Mouse (Mus musculus) lung, embryonic 16.5 days (tissue): Measurements from ENCODE around the gene Myh11. TPM values are rescaled to one million over a fixed set of nuclear protein-coding genes. Genes with fewer than 3 reads are reported as not detected.
"Not testable (repeated sequence)": the region's sequence is repeated elsewhere in the genome, so short reads cannot be mapped to it uniquely, and the experiment has no call there.

Source experiments
- ATAC-seq: fragments of 200-750 bp; cut with Nextera tagmentation; 2 replicates; pipeline ENCODE4 v1.8.0; 2017; ENCODE audit warnings: low read depth, mild to moderate bottlenecking, moderate library complexity
- H3K27ac ChIP-seq: fragments of 300-500 bp; sonication (generic); 2 replicates; pipeline ENCODE4 v1.5.1; 2014; ENCODE audit warnings: mild to moderate bottlenecking, control low read depth, low read length
- H3K27me3 ChIP-seq: fragments of 300-500 bp; sonication (generic); 2 replicates; pipeline ENCODE4 v1.6.1; 2014; ENCODE audit warnings: low read depth, low read length, mixed read lengths; ENCODE audit not compliant: control insufficient read depth, insufficient read depth
- H3K36me3 ChIP-seq: fragments of 300-500 bp; sonication (generic); 2 replicates; pipeline ENCODE4 v1.6.1; 2014; ENCODE audit warnings: low read length; ENCODE audit not compliant: control insufficient read depth, insufficient read depth
- H3K4me1 ChIP-seq: fragments of 300-500 bp; sonication (generic); replicated peaks from 2 replicates; pipeline ENCODE4 v1.6.1; 2014; ENCODE audit warnings: low read length, mixed read lengths; ENCODE audit not compliant: control insufficient read depth, insufficient read depth
- H3K4me2 ChIP-seq: fragments of 300-500 bp; sonication (generic); 2 replicates; pipeline ENCODE4 v1.6.1; 2014; ENCODE audit warnings: low read depth, low read length, control low read depth
- H3K4me3 ChIP-seq: fragments of 300-500 bp; sonication (generic); 2 replicates; pipeline ENCODE4 v1.5.1; 2014; ENCODE audit warnings: mild to moderate bottlenecking, low read length, control low read depth
- H3K9ac ChIP-seq: fragments of 300-500 bp; sonication (generic); 2 replicates; pipeline ENCODE4 v1.6.1; 2014; ENCODE audit warnings: low read length, control low read depth
- H3K9me3 ChIP-seq: fragments of 300-500 bp; sonication (generic); 2 replicates; pipeline ENCODE4 v1.6.1; 2016; ENCODE audit warnings: low read length; ENCODE audit not compliant: control insufficient read depth
- WGBS: fragments of 180-500 bp; shearing (Covaris S2); extraction: QIAGEN DNeasy Blood & Tissue Kit; methylation state at CpG from one replicate; pipeline ENCODE4 v1.1.7; 2014; 5-methylcytosine and 5-hydroxymethylcytosine counted together
- microRNA counts: library from miRNA; unstranded; fragments of <30 nt; microRNA quantifications from one replicate; lab custom pipeline; 2016
- microRNA-seq: library from miRNA; unstranded; fragments of <30 nt; microRNA quantifications from one replicate; pipeline ENCODE4, GENCODE M21; 2016
- polyA plus RNA-seq: library from polyadenylated mRNA; unstranded; fragments of >200 nt; fragmentation: Nextera tagmentation; extraction: Ambion mirVana; gene quantifications from 2 replicates; pipeline ENCODE4 v1.2.1, GENCODE M21; 2015

Myh11 gene
- polyA plus RNA-seq, 1 experiment from 2014 or later: 49.7 TPM

- Histone ChIP-seq H3K27ac (peak overlapping the region; percentile 92), H3K4me3 (peak overlapping the region; percentile 54), H3K9me3 (no peaks in the 10 kb centered on the region), H3K4me1 (peaks cover 19% of the 10 kb centered on the region), H3K4me2 (peak overlapping the region; percentile 56), H3K36me3 (no peaks in the 10 kb centered on the region), H3K27me3 (no peaks in the 10 kb centered on the region), H3K9ac (peak overlapping the region; percentile 67)
- peak; percentile 11 for ATAC-seq
- WGBS: 0% methylated on average over 10 of the region's 10 CpGs
Measured at GRCm38 (mm10) chr16:14159746-14160131, 131.4 kb downstream of the Myh11 start.

GRCm38 (mm10) chr16:14158936-14159745 lies 132.0 kb downstream of the Myh11 start:
- peak; percentile 95 for ATAC-seq
- Histone ChIP-seq H3K9ac (peak overlapping the region; percentile 83), H3K4me2 (peak overlapping the region; percentile 90), H3K4me1 (peaks cover 13% of the 10 kb centered on the region), H3K27me3 (no peaks in the 10 kb centered on the region), H3K27ac (peak overlapping the region; percentile 92), H3K4me3 (peak overlapping the region; percentile 89), H3K9me3 (no peaks in the 10 kb centered on the region), H3K36me3 (no peaks in the 10 kb centered on the region)
- under 1% methylated on average over 54 of the region's 58 CpGs for WGBS

- H3K36me3 ChIP-seq: peaks cover 2% of the 10 kb centered on the region; the same call in 1 of the 2 replicates
- peak overlapping the region; percentile 83 for H3K9ac ChIP-seq
- H3K27ac ChIP-seq: peak overlapping the region; percentile 76
- peak overlapping the region; percentile 89 for H3K4me3 ChIP-seq
- ATAC-seq: no peak
- no peaks in the 10 kb centered on the region for H3K9me3 ChIP-seq
- peaks cover 12% of the 10 kb centered on the region for H3K4me1 ChIP-seq
- WGBS: 5% methylated on average over 7 of the region's 7 CpGs
- H3K27me3 ChIP-seq: no peaks in the 10 kb centered on the region
- H3K4me2 ChIP-seq: peak overlapping the region; percentile 90
Measured at GRCm38 (mm10) chr16:14158536-14158935, 132.6 kb downstream of the Myh11 start.

GRCm38 (mm10) chr16:14156312-14156711 lies 134.9 kb downstream of the Myh11 start:
- Histone ChIP-seq H3K9ac (no peak overlapping the region), H3K27ac (no peak overlapping the region), H3K9me3 (no peaks in the 10 kb centered on the region), H3K27me3 (no peaks in the 10 kb centered on the region), H3K4me1 (peaks cover 12% of the 10 kb centered on the region), H3K4me3 (no peak overlapping the region), H3K36me3 (peaks cover 9% of the 10 kb centered on the region; the same call in 1 of the 2 replicates), H3K4me2 (no peak overlapping the region)
- no peak for ATAC-seq
- 93% methylated on average over 4 of the region's 6 CpGs for WGBS

- ATAC-seq, H3K4me2 ChIP-seq, H3K27me3 ChIP-seq, H3K27ac ChIP-seq, H3K9me3 ChIP-seq, H3K9ac ChIP-seq, H3K4me3 ChIP-seq: not testable (repeated sequence)
- H3K4me1 ChIP-seq: peaks cover 12% of the 10 kb centered on the region
- 79% methylated on average over 1 of the region's 2 CpGs for WGBS
- H3K36me3 ChIP-seq: peaks cover 11% of the 10 kb centered on the region; the same call in 1 of the 2 replicates
Measured at GRCm38 (mm10) chr16:14155638-14156037, 135.5 kb downstream of the Myh11 start.

- Histone ChIP-seq H3K4me3 (no peak overlapping the region), H3K9ac (no peak overlapping the region), H3K27ac (no peak overlapping the region), H3K4me2 (no peak overlapping the region), H3K36me3 (peaks cover 25% of the 10 kb centered on the region), H3K4me1 (no peaks in the 10 kb centered on the region), H3K9me3 (no peaks in the 10 kb centered on the region), H3K27me3 (no peaks in the 10 kb centered on the region)
- ATAC-seq: no peak
- 91% methylated on average over 4 of the region's 4 CpGs for WGBS
Measured at GRCm38 (mm10) chr16:14151718-14152117, 139.5 kb downstream of the Myh11 start.

GRCm38 (mm10) chr16:14147712-14148111 lies 143.5 kb downstream of the Myh11 start:
- H3K4me2 ChIP-seq: no peak overlapping the region
- H3K27me3 ChIP-seq: no peaks in the 10 kb centered on the region
- no peak for ATAC-seq
- no peak overlapping the region for H3K9ac ChIP-seq
- H3K36me3 ChIP-seq: peaks cover 40% of the 10 kb centered on the region
- H3K9me3 ChIP-seq: no peaks in the 10 kb centered on the region
- no peaks in the 10 kb centered on the region for H3K4me1 ChIP-seq
- H3K27ac ChIP-seq: no peak overlapping the region
- no peak overlapping the region for H3K4me3 ChIP-seq

MicroRNAs encoded within 50 kb of the gene (microRNA counts, 519-probe panel; counts per million panel counts)
- microRNA mmu-miR-484 (lab: Ali Mortazavi, UCI): 3,189 counts per million, percentile 63 among the panel's probes with 10 or more counts

Small RNA genes lying within 50 kb of the gene (microRNA-seq; reads per million reads assigned to microRNA genes)
- 2,306 reads per million, percentile 83 among the genes with 10 or more reads in this experiment for gene Mir484

Other genes starting within 250 kb of the Myh11 start
- 126 and 133 TPM in 2 replicates for gene Nde1, start 128.1 kb downstream of the Myh11 start, polyA plus RNA-seq
- gene Marf1, start 128.0 kb downstream of the Myh11 start, polyA plus RNA-seq: 16.4 and 18.1 TPM in 2 replicates
- 159 TPM in 2 replicates for gene Fopnl, start 26.0 kb upstream of the Myh11 start, polyA plus RNA-seq
- 8.8 and 9.2 TPM in 2 replicates for gene Abcc1, start 70.2 kb upstream of the Myh11 start, polyA plus RNA-seq